Mouse (Mus musculus): Measurements from ENCODE around the gene Scd3. TPM values are rescaled to one million over a fixed set of nuclear protein-coding genes. Genes with fewer than 3 reads are reported as not detected.

Gene Scd3
- not detected in 2 replicates for polyA plus RNA-seq (2014; fragmentation: Nextera tagmentation; extraction: Ambion mirVana)

DNA sequence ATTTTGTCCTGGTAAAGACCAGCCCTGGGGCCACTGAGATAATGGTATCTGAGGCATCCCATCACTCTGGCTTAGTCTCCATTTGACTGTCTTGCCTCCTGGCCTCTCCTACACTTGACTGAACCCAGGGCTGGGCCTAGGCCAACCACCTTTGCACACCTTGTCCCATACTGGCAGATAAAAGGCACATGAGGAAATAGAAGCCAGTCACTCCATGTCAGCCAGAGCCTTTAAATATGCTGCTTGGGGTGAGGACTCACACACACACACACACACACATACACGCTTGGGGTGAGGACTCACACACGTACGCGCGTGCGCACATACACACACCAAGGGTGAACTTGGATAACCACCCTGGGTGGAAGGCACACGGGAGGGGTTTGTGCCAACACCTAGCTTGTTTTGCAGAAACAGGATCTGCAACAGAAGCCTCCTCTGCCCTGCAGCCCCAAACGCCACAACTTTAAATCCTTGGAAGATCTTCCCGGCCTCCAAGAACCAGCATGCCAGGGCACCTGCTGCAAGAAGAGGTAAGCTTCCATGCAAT is at the start of gene Scd3:
Gene Scd3, plus strand, starts transcription at position 255 of the 550 bp plus-strand sequence.
- Histone ChIP-seq H3K4me3 (ENCODE audit: low read depth, low read length) (no peak within 1 kb of the TSS), H3K36me3 (ENCODE audit: control insufficient read depth, insufficient read depth, low read length) (no peaks in the 10 kb centered on the region), H3K4me2 (no peak within 1 kb of the TSS), H3K4me1 (replicated peaks; ENCODE audit: control insufficient read depth, insufficient read depth, low read length) (no peaks in the 10 kb centered on the region), H3K27ac (ENCODE audit: low read depth, low read length) (no peak within 1 kb of the TSS), H3K27me3 (replicated peaks; ENCODE audit: control insufficient read depth, insufficient read depth, low read length) (no peaks in the 10 kb centered on the region), H3K9me3 (ENCODE audit: control insufficient read depth, low read length) (no peaks in the 10 kb centered on the region), H3K9ac (ENCODE audit: low read depth, low read length) (no peak within 1 kb of the TSS)
- 94% methylated on average over 9 of the region's 9 CpGs for WGBS
- DNase-seq (ENCODE audit: low spot score), result no peak
- no peak for ATAC-seq (replicated peaks; ENCODE audit: low FRiP score)

DNA sequence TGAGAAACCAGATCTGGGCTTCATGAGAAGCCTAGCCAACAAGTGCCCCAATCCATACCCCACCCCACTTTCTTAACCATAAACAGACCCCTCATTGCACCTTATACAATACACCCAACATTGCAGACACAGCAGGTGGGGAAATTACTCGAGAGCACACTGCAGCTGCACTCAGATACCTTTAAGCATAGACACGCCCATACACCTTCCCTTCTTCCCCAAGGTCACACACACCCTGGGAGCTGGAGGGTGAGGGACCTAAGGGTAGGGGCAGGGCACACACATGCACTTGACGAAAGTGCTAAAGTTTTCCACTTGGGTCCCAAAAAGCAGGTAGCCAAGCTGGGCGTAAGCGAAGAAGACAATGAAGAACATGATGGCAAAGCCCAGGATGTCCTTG is 49.3 kb upstream of the Scd3 start:
- Histone ChIP-seq H3K36me3 (ENCODE audit: control insufficient read depth, insufficient read depth, low read length) (no peaks in the 10 kb centered on the region), H3K27ac (ENCODE audit: low read depth, low read length) (no peak overlapping the region), H3K4me1 (replicated peaks; ENCODE audit: control insufficient read depth, insufficient read depth, low read length) (no peaks in the 10 kb centered on the region), H3K4me3 (ENCODE audit: low read depth, low read length) (no peak overlapping the region), H3K9ac (ENCODE audit: low read depth, low read length) (no peak overlapping the region), H3K4me2 (no peak overlapping the region), H3K27me3 (replicated peaks; ENCODE audit: control insufficient read depth, insufficient read depth, low read length) (peaks cover 13% of the 10 kb centered on the region; the same call in 1 of the 2 replicates), H3K9me3 (ENCODE audit: control insufficient read depth, low read length) (no peaks in the 10 kb centered on the region)
- no peak for DNase-seq (ENCODE audit: low spot score)
- WGBS, result 71% methylated on average over 5 of the region's 5 CpGs
- ATAC-seq (replicated peaks; ENCODE audit: low FRiP score), result no peak

DNA sequence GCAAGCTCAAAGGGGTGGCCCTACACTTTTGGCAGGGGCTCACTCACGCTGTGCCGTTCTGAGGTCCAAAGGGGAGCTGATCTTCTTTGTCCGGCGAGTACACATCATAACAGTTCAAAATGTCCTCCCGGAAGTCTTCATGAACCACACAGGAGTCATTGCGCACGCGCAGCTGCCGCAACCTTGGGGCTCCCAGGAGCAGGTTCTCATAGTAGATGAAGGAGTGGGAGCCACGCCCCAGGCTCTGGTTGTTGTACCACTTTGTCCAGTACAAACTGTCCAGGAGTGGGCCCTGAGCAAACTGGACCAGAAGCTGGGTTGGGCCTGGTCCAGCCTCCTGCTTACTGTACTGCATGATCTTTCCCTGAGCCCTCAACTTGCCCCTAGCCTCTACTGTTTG is 46.1 kb upstream of the Scd3 start:
- Histone ChIP-seq H3K9ac (ENCODE audit: low read depth, low read length) (no peak overlapping the region), H3K4me2 (no peak overlapping the region), H3K9me3 (ENCODE audit: control insufficient read depth, low read length) (no peaks in the 10 kb centered on the region), H3K36me3 (ENCODE audit: control insufficient read depth, insufficient read depth, low read length) (no peaks in the 10 kb centered on the region), H3K4me3 (ENCODE audit: low read depth, low read length) (no peak overlapping the region), H3K4me1 (replicated peaks; ENCODE audit: control insufficient read depth, insufficient read depth, low read length) (no peaks in the 10 kb centered on the region), H3K27me3 (replicated peaks; ENCODE audit: control insufficient read depth, insufficient read depth, low read length) (peaks cover 13% of the 10 kb centered on the region; the same call in 1 of the 2 replicates), H3K27ac (ENCODE audit: low read depth, low read length) (no peak overlapping the region)
- ATAC-seq (replicated peaks; ENCODE audit: low FRiP score) (no peak), DNase-seq (ENCODE audit: low spot score) (no peak)
- WGBS, result 90% methylated on average over 10 of the region's 10 CpGs

DNA sequence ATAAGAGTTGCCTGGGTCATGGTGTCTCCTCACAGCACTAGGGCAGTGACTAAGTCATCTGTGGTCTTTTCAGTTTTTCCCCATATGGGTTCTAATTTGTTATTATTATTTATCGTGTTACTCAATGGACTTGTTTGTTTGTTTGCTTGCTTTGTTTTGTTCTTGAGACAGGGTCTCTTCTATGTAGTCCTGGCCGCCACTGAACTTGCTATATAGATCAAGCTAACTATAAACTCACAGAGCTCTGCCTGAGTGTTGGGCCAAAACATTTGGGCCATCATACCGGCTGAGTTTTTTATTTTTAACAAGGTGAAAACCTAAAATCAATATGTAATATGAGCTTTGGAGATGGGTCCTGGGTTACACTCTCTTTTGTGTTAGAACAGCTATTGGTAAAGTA is 43.7 kb upstream of the Scd3 start:
- no peak overlapping the region for H3K4me3 ChIP-seq (ENCODE audit: low read depth, low read length)
- no peak overlapping the region for H3K4me2 ChIP-seq
- whole genome bisulfite sequencing, result 67% methylated on average over 3 of the region's 3 CpGs
- no peaks in the 10 kb centered on the region for H3K9me3 ChIP-seq (ENCODE audit: control insufficient read depth, low read length)
- ATAC-seq (replicated peaks; ENCODE audit: low FRiP score), result no peak
- H3K36me3 ChIP-seq (ENCODE audit: control insufficient read depth, insufficient read depth, low read length), result no peaks in the 10 kb centered on the region
- no peak overlapping the region for H3K27ac ChIP-seq (ENCODE audit: low read depth, low read length)
- no peaks in the 10 kb centered on the region for H3K4me1 ChIP-seq (replicated peaks; ENCODE audit: control insufficient read depth, insufficient read depth, low read length)
- no peak overlapping the region for H3K9ac ChIP-seq (ENCODE audit: low read depth, low read length)
- no peak for DNase-seq (ENCODE audit: low spot score)
- peaks cover 10% of the 10 kb centered on the region; the same call in 1 of the 2 replicates for H3K27me3 ChIP-seq (replicated peaks; ENCODE audit: control insufficient read depth, insufficient read depth, low read length)

DNA sequence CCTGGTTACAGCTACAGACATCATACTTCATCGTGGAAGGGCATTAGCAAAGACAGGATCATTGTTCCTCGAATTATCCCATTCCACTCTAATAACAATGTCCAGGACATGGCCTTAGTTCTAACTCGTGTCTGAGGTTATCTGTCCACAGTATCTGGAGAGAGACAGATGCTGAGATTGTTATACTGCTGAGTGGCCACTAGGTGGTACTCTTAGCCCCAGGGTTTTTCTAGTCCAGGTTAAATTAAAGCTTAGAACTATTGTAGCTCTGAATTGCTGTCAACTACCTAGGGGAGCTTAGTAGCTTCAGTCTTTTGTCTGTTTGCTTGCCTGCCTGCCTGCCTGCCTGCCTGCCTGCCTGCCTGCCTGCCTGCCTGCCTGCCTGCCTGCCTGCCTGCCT is 41.6 kb upstream of the Scd3 start:
- ATAC-seq (replicated peaks; ENCODE audit: low FRiP score) (no peak), DNase-seq (ENCODE audit: low spot score) (no peak)
- Histone ChIP-seq H3K4me1 (replicated peaks; ENCODE audit: control insufficient read depth, insufficient read depth, low read length) (no peaks in the 10 kb centered on the region), H3K9ac (ENCODE audit: low read depth, low read length) (no peak overlapping the region), H3K27me3 (replicated peaks; ENCODE audit: control insufficient read depth, insufficient read depth, low read length) (0 out of 2 replicates have a peak, but pooled peaks cover 2% of the 10 kb centered on the region), H3K4me3 (ENCODE audit: low read depth, low read length) (no peak overlapping the region), H3K4me2 (no peak overlapping the region), H3K27ac (ENCODE audit: low read depth, low read length) (no peak overlapping the region), H3K36me3 (ENCODE audit: control insufficient read depth, insufficient read depth, low read length) (no peaks in the 10 kb centered on the region), H3K9me3 (ENCODE audit: control insufficient read depth, low read length) (no peaks in the 10 kb centered on the region)
- 10% methylated on average over 3 of the region's 3 CpGs for WGBS

DNA sequence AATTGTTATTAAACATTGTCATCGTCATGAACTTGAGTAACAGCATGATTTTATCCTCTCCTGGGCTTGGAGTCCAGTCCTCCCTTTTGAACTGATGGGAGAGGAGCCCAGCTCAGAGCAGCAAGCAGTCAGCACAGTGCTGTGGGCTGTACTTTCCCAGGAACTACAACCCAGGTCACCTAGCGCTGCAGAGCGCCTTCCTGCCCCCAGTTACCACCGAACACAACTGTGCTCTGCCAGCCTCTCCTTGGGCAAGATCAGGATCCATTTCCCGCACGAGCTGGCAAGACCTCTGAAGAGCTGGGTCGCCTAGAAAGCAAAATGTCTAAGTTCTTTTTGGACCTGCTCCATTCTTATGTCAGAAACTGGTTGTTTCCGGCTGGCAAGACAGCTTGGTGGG is 28.2 kb upstream of the Scd3 start:
- 65% methylated on average over 8 of the region's 8 CpGs for WGBS
- no peak overlapping the region for H3K4me3 ChIP-seq (ENCODE audit: low read depth, low read length)
- H3K4me1 ChIP-seq (replicated peaks; ENCODE audit: control insufficient read depth, insufficient read depth, low read length), result no peaks in the 10 kb centered on the region
- no peak overlapping the region for H3K9ac ChIP-seq (ENCODE audit: low read depth, low read length)
- no peak overlapping the region for H3K4me2 ChIP-seq
- no peak overlapping the region for H3K27ac ChIP-seq (ENCODE audit: low read depth, low read length)
- H3K27me3 ChIP-seq (replicated peaks; ENCODE audit: control insufficient read depth, insufficient read depth, low read length), result no peaks in the 10 kb centered on the region
- no peak for DNase-seq (ENCODE audit: low spot score)
- H3K9me3 ChIP-seq (ENCODE audit: control insufficient read depth, low read length), result peaks cover 4% of the 10 kb centered on the region; the same call in 1 of the 2 replicates
- no peak for ATAC-seq (replicated peaks; ENCODE audit: low FRiP score)
- no peaks in the 10 kb centered on the region for H3K36me3 ChIP-seq (ENCODE audit: control insufficient read depth, insufficient read depth, low read length)

DNA sequence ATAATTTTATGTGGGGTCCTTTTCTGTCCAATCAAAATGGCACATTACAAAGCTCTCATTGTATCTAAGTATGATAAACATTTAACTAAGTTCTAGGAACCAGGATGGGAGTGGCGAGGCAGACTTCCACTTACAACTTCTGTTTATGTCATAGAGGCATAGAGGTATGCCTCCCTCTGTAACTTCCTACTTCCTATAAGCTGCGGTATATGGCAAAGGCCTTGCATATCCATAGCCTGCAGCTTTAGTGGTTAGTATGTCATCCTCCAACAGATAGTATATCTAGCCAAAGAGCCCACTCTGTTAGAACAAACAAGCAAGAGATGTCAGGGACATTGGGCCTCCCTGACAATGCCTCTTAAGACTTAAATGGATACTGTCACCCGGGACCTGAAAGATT is 26.3 kb upstream of the Scd3 start:
- WGBS, result 82% methylated on average over 3 of the region's 3 CpGs
- no peak for ATAC-seq (replicated peaks; ENCODE audit: low FRiP score)

DNA sequence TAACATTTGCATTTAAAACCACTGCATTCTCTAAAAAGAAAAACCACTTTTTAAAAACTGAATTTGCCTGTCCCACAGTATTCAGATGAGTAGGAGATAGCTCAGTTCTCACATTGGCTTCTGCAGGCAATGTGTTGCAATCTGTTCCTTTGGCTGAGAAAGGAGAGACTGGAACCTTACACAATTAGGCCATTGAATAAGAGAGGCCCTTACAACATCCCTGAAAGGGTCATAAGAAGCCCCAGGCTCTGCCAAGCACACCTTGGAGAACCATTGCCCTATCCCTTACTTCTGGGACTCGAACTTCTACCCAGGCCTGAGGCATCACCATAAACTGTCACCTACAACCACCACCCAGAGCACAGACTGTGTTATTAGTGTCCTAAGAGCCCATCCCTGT is 22.6 kb upstream of the Scd3 start:
- no peaks in the 10 kb centered on the region for H3K36me3 ChIP-seq (ENCODE audit: control insufficient read depth, insufficient read depth, low read length)
- no peak overlapping the region for H3K4me2 ChIP-seq
- H3K4me3 ChIP-seq (ENCODE audit: low read depth, low read length), result no peak overlapping the region
- no peak overlapping the region for H3K27ac ChIP-seq (ENCODE audit: low read depth, low read length)
- H3K27me3 ChIP-seq (replicated peaks; ENCODE audit: control insufficient read depth, insufficient read depth, low read length), result no peaks in the 10 kb centered on the region
- no peaks in the 10 kb centered on the region for H3K4me1 ChIP-seq (replicated peaks; ENCODE audit: control insufficient read depth, insufficient read depth, low read length)
- H3K9ac ChIP-seq (ENCODE audit: low read depth, low read length), result no peak overlapping the region
- DNase-seq (ENCODE audit: low spot score) (no peak), ATAC-seq (replicated peaks; ENCODE audit: low FRiP score) (no peak)
- WGBS, result 77% methylated on average over 1 of the region's 1 CpGs
- H3K9me3 ChIP-seq (ENCODE audit: control insufficient read depth, low read length), result peaks cover 2% of the 10 kb centered on the region; the same call in 1 of the 2 replicates

More for the DNA sequence above, 26.3 kb upstream of the Scd3 start:
- Histone ChIP-seq H3K9ac (ENCODE audit: low read depth, low read length) (no peak overlapping the region), H3K27ac (ENCODE audit: low read depth, low read length) (no peak overlapping the region), H3K36me3 (ENCODE audit: control insufficient read depth, insufficient read depth, low read length) (no peaks in the 10 kb centered on the region), H3K4me1 (replicated peaks; ENCODE audit: control insufficient read depth, insufficient read depth, low read length) (no peaks in the 10 kb centered on the region), H3K4me3 (ENCODE audit: low read depth, low read length) (no peak overlapping the region), H3K9me3 (ENCODE audit: control insufficient read depth, low read length) (peaks cover 4% of the 10 kb centered on the region; the same call in 1 of the 2 replicates), H3K27me3 (replicated peaks; ENCODE audit: control insufficient read depth, insufficient read depth, low read length) (no peaks in the 10 kb centered on the region), H3K4me2 (no peak overlapping the region)
- DNase-seq (ENCODE audit: low spot score), result no peak

DNA sequence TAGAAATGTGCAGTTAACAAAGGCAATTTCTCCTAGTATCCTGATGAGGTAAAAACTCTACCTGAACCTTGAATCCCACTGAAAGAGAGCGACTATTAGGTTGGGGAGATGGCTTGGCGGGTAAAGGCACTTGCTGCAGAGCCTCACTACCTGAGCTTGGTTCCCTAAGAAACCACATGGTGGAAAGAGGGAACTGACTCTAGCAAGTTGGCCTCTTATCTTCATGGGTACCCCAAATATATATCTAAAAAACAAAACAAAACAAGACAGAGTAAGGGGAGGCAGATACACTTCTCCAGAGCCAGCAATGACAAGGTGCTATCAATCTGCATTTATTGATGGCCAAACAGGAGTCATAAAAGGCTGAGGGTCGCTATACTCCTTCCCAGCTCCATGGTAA is 19.1 kb upstream of the Scd3 start:
- Histone ChIP-seq H3K4me1 (replicated peaks; ENCODE audit: control insufficient read depth, insufficient read depth, low read length) (no peaks in the 10 kb centered on the region), H3K4me3 (ENCODE audit: low read depth, low read length) (no peak overlapping the region), H3K27ac (ENCODE audit: low read depth, low read length) (no peak overlapping the region), H3K9ac (ENCODE audit: low read depth, low read length) (no peak overlapping the region), H3K9me3 (ENCODE audit: control insufficient read depth, low read length) (no peaks in the 10 kb centered on the region), H3K36me3 (ENCODE audit: control insufficient read depth, insufficient read depth, low read length) (no peaks in the 10 kb centered on the region), H3K4me2 (no peak overlapping the region), H3K27me3 (replicated peaks; ENCODE audit: control insufficient read depth, insufficient read depth, low read length) (no peaks in the 10 kb centered on the region; the same call in 1 of the 2 replicates)
- ATAC-seq (replicated peaks; ENCODE audit: low FRiP score) (no peak), DNase-seq (ENCODE audit: low spot score) (no peak)
- WGBS, result 59% methylated on average over 3 of the region's 3 CpGs

Measured in liver, embryonic 11.5 days (tissue).